Mouse (Mus musculus): ENCODE results near the gene Baiap2. TPM values are rescaled to one million over a fixed set of nuclear protein-coding genes. Genes with fewer than 3 reads are reported as not detected.
A peak's percentile ranks its signal among the peaks of the same experiment; 100 is the strongest.

The Baiap2 gene
- total RNA-seq, 2 experiments from 2014 or later: 228 to 303 TPM

DNA sequence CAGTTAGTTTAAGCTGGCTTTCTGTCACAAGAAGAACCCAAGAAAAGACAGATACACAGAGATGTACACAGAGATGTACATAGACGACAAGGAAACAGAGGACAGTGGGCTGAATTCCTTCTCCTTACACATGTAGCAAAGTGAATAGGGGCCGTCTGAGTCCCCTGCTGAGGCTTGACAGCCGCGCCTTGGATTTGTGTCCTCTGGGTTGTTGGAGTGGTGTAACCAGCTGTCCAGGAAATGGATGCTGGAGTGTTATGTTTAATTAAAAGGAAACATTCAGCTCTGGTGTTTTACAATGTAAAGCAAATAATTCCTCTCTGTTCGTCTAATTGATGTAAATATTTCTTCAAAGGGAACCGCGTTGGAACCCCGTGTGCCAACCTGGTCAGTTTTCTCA is 769 bp upstream of the Baiap2 start:
- DNase-seq (ENCODE audit: low spot score in 2 of 2): no peak
- intact Hi-C loops (cut with DNase I): loop anchor here (2.0 kb wide), 1 partner anchor 49 kb away; no protein-coding TSS in a partner anchor

DNA sequence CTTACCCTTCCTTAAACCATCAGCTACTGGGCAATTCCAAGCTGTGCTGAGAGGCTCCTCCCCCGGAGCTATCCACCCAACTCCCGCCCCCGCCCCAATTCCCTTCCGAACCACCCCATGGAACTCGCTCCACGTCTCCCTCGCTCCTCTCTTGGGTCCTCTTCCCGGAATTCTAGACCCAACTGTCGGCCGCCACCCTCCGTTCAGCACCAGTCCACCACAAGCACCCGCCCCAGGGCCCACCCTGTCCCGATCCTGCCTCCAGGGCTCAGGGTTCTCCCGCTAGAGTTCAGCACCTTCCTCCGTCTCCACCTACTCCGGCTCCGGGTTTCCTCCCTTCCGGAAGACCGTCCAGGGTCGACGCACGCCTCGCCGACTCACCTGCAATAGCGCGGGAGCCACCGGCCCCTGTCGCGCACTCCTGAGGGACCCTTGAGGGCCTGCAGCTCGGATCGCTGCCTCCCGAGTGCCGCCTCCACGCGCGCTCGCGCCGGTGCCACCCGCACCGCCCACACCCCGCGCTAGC is 299 bp upstream of the Baiap2 start:
- intact Hi-C loops (cut with DNase I): loop anchor here (2.0 kb wide), 1 partner anchor 49 kb away; no protein-coding TSS in a partner anchor
- no peak for DNase-seq (ENCODE audit: low spot score in 2 of 2)

DNA sequence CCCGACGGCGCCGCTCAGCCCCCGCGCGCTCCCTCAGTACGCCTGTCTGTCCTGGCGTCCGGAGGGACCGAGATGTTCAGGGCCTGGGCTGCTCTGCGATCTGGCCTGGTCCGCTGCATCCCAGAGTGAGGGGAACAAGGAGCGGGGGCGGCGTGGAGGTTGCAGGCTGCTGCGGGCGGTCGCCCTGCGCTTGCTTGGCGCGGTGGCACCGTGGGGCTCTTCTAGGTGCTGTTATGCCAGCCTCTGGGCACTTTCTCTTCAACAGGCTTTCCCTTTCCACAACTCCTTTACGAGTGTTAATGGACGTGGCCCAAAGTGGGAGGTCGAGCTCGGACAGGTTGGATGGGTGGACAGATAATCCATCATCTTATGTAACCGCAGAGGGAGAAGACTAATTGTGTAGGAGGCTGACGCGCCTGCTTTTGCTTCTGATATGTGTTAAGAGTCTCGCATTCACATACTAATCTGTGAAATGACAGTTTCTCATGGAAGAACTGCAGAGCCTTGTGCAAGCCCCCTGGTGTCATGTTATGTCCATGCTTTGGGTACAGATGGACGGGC is 945 bp downstream of the Baiap2 start:
- intact Hi-C loops (cut with DNase I): loop anchor here (2.0 kb wide), 1 partner anchor 47 kb away; no protein-coding TSS in a partner anchor
- peak in 1 of 2 experiments; percentile 50 for DNase-seq (ENCODE audit: low spot score in 2 of 2)

DNA sequence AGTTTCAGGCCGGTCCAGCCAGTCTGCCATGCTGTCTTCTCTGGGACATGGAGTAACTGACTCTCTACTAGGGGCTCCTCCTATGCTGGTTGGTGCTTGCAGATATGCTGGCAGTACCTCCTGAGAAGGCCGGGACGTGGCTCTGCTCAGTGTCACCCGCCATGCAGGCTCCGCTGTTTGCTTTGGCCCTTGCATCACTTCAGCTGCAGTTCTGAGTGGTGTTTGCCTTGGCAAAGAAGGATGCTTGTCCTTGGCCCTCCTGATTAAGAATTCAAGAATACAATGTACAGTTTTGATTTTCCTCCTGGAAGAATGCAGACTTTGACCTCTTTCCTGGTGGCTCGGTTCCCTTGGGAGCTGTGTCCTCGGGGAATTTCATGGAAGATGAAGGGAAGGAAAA is 2.8 kb downstream of the Baiap2 start:
- intact Hi-C loops (cut with DNase I): no loop called here
- no peak for DNase-seq (ENCODE audit: low spot score in 2 of 2)

DNA sequence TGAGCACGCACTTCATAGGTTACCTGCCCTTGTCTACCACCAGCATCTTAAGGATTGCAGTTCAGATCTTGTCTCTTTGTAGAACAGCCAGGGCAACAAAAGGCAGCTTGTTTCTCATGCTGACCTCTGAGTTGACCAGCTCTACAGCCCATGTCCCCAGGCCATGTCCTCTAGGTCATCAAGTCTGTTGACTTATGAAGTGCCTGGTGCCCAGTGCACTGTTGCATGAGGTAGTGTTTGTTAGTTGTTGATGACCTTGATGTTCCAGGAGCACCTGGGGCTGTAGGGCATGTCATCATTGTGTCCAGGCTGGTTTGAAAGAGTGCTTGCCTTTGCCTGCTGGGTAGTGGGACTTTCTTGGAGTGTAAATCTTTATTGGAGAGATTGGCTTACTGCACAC is 4.9 kb downstream of the Baiap2 start:
- intact Hi-C loops (cut with DNase I): no loop called here
- DNase-seq (ENCODE audit: low spot score in 2 of 2): no peak

DNA sequence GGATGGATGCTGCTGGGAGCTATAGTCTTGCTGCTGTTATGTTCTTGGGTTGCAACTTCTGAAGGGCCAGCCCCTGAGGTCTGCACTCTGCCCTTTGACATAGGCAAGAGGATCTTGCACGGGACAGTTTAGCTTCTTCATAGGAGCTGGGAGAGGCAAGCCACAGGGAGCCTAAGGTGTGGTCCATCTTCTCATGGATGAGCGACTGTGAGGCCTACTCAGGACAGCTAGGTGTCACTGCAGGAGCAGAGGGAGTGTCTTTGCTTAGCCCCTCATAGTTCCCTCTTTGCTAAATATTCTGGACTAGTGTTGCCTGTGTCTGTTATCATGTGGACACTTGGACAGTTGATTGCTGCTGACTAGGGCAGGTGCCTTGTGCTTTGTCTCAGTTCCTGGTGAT is 5.3 kb downstream of the Baiap2 start:
- intact Hi-C loops (cut with DNase I): no loop called here
- DNase-seq (ENCODE audit: low spot score in 2 of 2): no peak

DNA sequence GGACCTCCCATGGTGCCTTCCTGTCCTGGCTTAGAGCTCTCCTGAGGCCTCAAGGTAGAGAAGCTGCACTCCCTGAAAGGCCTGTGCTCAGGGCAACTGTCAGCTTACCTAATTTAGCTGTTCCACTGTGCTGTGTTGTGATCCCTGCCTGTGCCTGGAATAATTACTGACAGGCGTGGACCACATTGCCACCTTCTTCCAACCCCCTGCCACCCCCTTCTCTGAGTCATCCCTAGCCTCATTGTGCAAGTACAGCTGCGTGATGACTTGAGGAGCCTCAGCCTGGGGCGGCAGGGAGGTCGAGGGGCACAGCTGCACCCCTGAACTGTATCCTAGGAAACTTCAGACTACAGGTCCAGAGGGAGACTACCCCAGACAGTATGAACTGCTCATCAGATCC is 5.7 kb downstream of the Baiap2 start:
- intact Hi-C loops (cut with DNase I): no loop called here
- no peak for DNase-seq (ENCODE audit: low spot score in 2 of 2)

DNA sequence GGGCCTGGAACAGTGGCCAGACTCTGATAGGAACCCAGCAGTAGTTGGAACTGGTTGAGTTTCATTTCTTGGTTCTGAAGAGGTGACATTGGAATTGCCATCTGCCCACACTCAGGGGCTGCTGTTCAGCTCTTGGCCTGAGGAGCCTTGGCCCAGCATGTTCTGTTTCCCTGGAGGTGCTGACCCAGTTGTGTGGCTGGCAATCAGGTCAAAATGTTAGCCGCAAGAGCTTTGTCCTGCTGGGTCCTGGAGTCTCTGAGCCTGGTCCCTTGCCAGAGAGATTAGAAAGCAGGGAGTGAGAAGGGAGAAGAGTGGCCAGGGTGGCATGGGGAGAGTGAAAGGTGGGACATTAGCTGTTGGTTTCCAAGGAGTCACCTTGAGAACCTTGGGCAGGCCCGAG is 6.2 kb downstream of the Baiap2 start:
- no peak for DNase-seq (ENCODE audit: low spot score in 2 of 2)
- intact Hi-C loops (cut with DNase I): no loop called here

DNA sequence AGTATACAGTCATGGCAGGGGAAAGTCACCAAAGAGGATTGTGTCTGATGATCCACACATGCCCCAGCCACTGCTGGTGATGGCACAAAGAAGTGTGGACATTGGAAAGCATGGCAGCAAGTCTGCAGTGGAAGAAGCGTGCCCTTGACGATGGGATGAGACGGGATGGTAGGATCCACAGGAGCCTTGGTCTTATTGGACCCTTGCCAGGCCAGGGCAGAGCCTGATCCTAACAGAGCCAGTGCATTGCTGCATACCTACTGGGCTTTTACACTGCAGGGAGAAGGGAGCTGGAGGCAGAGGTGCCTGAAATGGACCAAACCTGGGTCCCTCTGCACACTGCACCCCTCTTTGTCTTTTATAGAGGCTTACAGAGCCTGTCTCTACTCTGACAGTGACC is 8.0 kb downstream of the Baiap2 start:
- no peak for DNase-seq (ENCODE audit: low spot score in 2 of 2)
- intact Hi-C loops (cut with DNase I): no loop called here

DNA sequence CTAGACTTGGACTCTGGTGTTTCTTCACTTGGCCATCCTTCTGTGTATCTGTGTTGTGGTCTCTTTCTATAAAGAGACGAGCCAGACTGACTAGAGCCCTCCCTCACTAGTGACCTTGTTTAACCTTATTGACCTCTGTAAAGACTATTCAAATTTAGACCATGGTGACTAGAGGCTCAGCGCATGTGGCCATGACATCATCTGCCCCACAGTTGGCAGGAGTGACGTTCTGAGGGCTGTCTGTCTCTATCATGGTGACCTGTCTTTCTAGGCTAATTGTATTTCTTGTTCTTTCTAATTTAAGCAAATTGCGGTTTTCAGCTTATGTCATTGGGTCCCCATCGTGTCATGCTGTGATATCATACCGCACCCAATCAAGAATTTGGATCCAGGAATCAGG is 8.8 kb downstream of the Baiap2 start:
- intact Hi-C loops (cut with DNase I): no loop called here
- no peak for DNase-seq (ENCODE audit: low spot score in 2 of 2)

DNA sequence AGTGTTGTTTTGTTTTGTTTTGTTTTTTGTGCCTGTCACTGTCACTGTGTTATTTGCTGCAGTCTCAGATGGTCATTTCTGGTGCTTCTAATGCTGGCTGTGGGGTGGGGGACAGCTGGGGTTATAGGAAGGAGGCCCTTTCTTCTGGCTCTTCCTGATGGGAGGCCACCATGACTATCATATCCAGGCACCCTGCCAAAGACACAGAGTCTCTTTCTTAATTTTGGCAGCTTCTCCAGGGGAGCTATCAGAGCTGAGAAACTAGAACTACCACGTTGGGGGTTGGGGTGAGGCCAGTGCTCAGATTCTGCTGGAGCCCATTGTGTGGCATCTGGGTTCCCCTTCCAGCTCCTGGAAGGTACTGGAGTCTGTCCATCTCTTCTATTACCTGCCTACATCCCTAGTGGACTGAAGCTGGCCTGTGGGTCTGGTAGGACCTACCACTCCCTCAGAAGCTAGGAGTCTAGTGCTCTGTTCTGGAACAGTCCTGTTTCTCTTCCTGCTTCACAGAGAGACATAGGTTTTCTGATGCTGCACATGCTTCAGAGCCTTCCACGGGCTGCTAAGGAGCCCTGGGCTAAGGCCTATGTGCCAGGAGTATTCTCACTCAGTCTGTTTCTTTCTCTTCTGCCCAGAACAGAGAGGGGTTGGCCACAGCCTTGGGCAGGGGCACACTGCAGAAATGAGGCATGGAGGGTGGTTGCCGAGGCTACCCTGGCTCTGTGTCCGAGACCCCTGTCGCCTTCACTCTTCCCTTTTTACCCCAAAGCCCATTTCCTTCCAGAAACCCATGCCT is 10.1 kb downstream of the Baiap2 start:
- DNase-seq (ENCODE audit: low spot score in 2 of 2): no peak
- intact Hi-C loops (cut with DNase I): no loop called here

DNA sequence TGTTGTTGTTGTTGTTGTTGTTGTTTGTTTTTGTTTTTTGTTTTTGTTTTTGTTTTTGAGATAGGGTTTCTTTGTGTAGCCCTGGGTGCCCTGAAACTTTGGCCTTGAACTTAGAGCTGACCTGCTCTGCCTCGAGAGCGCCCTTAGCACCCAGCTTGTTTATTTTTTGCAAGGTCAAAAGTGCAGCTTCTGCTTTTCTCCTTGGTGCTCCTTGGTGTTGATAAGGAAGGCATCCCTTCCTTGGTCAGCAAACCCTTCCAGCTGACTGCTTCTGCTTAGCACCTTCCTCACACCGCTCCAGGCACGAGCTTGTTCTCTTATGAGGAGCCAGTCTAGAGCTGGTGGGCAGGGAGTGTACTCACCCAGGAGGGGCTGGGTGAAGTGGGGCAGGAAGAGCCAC is 11.7 kb downstream of the Baiap2 start:
- DNase-seq (ENCODE audit: low spot score in 2 of 2): no peak
- intact Hi-C loops (cut with DNase I): no loop called here

DNA sequence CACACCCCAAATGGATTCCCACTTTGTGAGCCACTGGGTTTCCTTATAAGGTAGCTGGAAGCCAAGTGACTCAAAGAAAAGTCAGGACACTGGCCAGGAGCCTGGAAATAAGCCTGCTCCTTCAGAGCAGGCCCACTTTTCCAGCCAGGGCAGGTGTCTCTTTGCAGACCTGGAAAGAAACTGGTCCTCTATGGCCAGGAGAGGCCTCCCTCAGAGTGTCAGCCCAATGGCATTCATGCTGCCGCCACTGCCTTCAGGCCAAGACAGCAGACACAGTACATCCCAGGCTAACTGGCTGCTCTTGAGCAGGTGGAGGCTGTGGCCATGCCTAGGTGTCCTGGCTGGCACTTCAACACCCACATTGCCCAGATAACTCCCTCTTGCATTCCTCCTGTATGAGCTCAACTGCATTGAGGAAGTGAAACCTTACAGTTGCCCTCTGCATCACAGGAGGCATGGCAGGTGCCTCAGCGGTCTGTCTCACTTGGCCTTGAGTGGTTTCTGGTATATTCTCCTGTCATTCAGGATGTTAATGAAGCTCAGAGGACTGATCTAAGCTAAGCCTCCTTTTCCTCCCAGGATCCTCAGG is 12.3 kb downstream of the Baiap2 start:
- DNase-seq (ENCODE audit: low spot score in 2 of 2): no peak
- intact Hi-C loops (cut with DNase I): no loop called here

DNA sequence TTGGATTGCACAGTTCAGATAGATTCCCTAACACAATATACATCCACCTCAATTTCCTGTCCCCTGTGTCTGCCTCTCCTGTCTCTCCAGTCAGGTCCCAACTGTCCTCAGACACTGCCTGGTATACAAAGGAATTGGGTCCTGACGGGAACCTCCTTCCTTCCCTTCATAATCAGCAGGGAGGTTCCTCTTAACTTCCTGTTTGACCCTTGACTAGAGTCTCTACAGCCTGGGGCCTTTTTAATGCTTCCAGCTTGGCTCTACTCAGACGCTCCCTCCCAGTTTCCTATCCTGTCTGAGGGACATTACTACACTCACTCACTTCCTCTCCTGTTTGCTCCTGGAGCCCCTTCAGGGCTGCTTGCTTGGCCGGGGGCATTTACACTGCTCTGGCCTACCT is 12.9 kb downstream of the Baiap2 start:
- intact Hi-C loops (cut with DNase I): no loop called here

DNA sequence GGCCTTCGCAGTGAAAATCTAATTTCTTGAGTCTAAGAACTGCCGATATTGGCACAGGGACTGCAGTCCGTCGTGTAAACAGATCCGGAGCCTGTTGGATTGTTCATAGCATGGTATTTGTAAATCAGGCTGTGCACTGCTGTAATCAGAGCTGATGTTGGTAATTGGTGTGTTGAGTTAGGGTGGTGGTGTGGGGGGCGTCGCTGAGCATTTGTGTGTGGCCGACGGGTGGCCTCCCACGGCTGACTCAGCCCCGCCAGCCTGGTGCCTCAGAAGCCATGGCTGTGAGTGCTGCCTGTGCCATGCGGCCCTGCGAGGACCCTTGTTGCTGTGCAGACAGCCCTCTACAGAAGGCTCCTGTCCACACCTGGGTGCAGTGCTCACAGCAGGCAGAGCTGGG is 14.0 kb downstream of the Baiap2 start:
- no peak for DNase-seq (ENCODE audit: low spot score in 2 of 2)
- intact Hi-C loops (cut with DNase I): no loop called here

More for the DNA sequence above, 12.9 kb downstream of the Baiap2 start:
- no peak for DNase-seq (ENCODE audit: low spot score in 2 of 2)

DNA sequence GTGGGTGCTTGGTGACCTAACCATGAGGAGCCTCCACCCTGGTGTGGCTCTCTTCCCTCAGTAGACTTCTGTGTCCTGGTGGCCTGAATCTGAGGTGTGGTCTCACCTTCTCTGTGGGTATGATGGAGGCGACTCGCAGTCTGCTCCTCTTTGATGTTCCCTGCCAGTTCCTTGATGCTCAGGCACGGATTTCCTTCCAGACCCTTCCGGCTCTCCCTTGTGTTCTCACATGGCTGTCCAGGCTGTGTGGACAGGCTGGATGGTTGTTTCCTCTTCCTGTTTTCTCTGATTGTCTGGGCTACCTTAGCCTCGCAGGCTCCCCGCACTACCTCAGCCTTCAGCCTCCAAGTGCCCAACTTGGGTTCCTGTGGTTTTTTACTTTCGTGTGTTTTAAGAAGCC is 16.3 kb downstream of the Baiap2 start:
- intact Hi-C loops (cut with DNase I): no loop called here
- DNase-seq (ENCODE audit: low spot score in 2 of 2): no peak

DNA sequence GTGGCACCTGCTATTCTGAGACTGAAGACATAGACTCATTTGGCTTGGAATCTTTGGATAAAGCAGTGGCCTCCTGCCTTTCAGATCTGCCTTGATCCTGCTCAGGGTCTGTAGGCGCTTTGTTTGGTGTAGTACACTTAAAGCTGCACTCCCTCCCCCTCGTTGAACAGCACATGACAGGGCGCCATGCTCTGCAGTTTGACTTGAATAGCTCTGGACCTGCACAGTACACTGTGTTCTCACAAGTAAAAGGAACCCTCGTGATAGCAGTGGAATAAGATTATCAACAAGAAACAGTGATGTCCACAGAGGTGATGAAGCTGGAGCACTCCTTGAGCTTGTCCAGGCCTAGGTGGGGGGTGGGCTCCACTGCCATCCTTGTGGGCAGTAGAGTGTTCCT is 17.2 kb downstream of the Baiap2 start:
- DNase-seq (ENCODE audit: low spot score in 2 of 2): no peak
- intact Hi-C loops (cut with DNase I): no loop called here

DNA sequence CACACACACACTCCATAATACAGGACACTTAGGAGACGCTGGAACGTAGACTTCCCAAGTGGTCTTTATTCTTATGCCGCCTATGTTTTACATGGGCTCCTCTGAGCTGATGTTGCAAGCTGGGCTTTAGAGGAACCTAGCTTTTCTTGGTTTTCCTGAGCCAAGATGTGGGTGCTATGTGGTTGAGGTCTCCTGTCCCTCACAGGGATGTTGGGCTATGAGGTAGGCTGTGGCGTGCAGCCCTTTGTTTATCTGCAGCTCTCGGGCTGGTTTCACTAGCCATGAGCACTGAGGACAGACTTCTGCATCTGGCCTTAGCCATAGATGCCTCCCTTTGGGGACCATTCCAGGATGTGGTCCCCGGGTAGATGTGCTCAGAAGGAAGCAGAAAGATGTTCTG is 18.1 kb downstream of the Baiap2 start:
- DNase-seq (ENCODE audit: low spot score in 2 of 2): no peak
- intact Hi-C loops (cut with DNase I): no loop called here

DNA sequence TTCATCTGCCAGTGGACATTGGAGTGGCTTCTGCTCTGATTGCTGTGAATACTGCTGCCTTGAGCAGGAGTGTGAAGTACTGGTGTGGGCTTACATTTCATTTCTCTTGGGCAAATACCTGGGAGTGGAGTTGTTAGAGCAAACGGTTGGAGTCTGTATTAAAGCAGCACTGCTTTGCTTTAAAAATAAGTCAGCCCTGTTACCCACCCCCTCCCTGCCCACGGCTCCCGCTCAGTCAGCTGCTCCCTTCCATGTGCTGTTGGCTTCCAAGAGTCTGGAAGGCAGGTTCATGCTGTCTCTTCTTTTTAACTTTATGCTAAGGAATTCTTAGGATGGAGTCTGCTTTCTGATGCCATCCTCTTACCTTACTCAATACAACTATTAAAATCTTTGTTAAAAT is 18.9 kb downstream of the Baiap2 start:
- intact Hi-C loops (cut with DNase I): no loop called here
- DNase-seq (ENCODE audit: low spot score in 2 of 2): no peak

DNA sequence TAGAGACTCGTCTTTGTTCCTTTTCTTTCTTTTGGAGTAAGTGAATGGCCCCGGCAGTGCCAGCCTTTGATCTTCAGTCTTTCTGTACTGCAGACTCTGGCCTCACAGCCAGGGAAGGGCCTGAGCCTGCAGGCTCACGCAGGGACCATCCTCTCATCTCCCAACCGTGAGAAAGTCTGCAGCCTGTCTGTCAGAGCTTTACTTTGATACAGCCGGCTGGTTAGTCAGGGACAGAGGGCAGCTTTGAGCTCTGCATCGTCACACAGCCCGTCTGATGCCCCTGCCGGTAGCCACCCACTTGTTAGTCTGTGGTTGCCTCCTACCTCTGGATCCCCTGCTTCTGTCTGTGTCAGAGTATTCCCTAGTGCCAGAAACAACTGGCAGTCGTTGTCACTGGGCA is 22.5 kb downstream of the Baiap2 start:
- no peak for DNase-seq (ENCODE audit: low spot score in 2 of 2)
- intact Hi-C loops (cut with DNase I): no loop called here

DNA sequence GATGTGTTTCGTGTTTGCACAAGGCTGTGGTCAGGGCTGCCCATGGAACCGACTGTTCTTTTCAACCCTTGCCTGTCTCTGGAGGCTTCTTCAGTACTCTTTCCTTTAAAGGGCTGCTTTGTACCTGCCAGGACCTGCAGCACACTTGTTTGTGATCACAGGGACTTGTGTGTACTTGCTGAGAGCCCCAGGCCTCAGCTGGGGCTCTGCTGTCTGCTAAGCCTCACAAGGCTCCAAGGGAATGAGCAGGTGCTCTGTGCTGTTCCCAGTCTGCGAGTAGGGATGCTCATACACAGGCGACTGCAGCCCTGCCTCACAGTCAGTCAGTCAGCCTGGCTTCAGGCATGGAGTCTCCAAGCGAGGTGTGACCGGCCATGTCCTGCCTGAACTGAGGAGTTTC is 23.7 kb downstream of the Baiap2 start:
- DNase-seq (ENCODE audit: low spot score in 2 of 2): no peak
- intact Hi-C loops (cut with DNase I): no loop called here
